Mouse (Mus musculus) erythroblast, adult 5-6 weeks (primary cell): ENCODE data around the gene Smarcc2. TPM values are rescaled to one million over a fixed set of nuclear protein-coding genes. Genes with fewer than 3 reads are reported as not detected.

Experiments used
- ATAC-seq: replicated peaks from 2 replicates; pipeline ENCODE4 v1.8.0; 2016; ENCODE audit warnings: moderate number of reproducible peaks, mild to moderate bottlenecking, moderate TSS enrichment, inconsistent platforms; ENCODE audit not compliant: poor library complexity, low FRiP score, severe bottlenecking
- total RNA-seq, 2 experiments: library from RNA; stranded (forward) in 1 of 2; stranded (reverse) in 1 of 2; fragments of 150-400 nt in 1 of 2; fragments of 200-764, 138-1000 nt in 1 of 2; gene quantifications; 2 replicates each; pipeline versions ENCODE4 v1.2.3 to v1.2.4; 2015 to 2017; ENCODE audit warnings: low replicate concordance in 2 of 2

The Smarcc2 gene
- total RNA-seq (2015; ENCODE audit: low replicate concordance) = 22.1 and 31.6 TPM in 2 replicates
- 29.0 and 34.7 TPM in 2 replicates for total RNA-seq (2017; ENCODE audit: low replicate concordance)

- ATAC-seq = peak; percentile 66
Measured at GRCm38 (mm10) chr10:128458719-128459408, at the start of gene Smarcc2. Smarcc2 (plus strand) TSS chr10:128459248.

- ATAC-seq = peak; percentile 89
Measured at GRCm38 (mm10) chr10:128409692-128410559, 49.1 kb upstream of the Smarcc2 start.

DNA sequence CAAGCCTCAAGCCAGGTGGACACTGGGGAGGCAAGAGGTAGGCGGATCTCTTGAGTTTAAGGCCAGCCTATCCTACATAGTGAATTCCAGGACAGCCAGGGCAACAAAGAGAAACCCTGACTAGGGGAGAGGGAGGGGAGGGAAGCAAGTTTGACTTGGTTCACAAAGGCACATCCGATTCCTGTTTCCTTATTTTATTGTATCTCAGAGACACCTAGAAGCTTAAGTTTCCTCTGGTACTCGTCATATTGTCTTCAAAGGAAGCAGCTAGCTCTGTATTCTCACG, 48.5 kb upstream of the Smarcc2 start:
- no peak for ATAC-seq

- peak; percentile 82 for ATAC-seq
Measured at GRCm38 (mm10) chr10:128411211-128412054, 47.6 kb upstream of the Smarcc2 start, which contains the start of the genes Nabp2 and Rnf41. Nabp2 (minus strand) TSS chr10:128411492. Rnf41 (plus strand) TSS chr10:128411657.

DNA sequence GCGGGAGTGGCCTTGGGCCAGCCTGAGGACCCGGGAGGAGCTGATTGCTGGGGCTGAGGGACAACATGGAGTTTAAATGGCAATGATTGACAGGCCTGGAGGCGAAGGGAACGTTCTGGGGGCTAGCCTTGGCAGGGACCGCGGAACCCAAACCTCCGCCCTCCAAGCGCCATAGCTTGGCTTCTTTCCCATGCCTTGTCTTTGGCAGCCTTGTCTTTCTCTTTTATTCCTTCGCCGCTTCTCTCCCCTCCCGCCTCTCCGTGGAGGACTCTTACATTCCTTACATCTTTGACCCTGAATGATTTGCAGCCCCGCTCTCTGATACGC, 47.0 kb upstream of the Smarcc2 start:
- ATAC-seq = no peak

GRCm38 (mm10) chr10:128412558-128412957, 46.5 kb upstream of the Smarcc2 start:
- no peak for ATAC-seq

- ATAC-seq = no peak
Measured at GRCm38 (mm10) chr10:128413076-128413475, 46.0 kb upstream of the Smarcc2 start.

DNA sequence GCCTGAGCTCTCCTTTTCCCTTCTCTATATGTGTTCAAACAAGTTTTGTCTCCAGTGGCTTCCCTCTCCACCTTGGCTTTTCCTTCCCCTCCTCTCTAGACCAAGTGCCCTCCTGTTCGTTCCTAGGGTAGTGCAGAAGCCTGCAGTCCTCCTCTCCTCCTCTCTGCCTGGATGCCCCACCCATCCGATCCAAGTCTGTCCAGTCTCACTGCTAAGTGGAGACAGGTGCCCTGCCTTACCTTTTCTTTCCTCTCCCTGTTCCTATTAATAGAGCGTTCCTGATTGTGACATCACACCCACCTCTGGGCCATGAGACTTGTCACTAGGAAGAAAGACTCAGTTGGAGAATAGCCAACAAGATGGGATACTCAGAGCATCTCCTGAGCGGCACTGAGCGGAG, 44.2 kb upstream of the Smarcc2 start:
- no peak for ATAC-seq

GRCm38 (mm10) chr10:128422426-128422825, 36.6 kb upstream of the Smarcc2 start:
- no peak for ATAC-seq

DNA sequence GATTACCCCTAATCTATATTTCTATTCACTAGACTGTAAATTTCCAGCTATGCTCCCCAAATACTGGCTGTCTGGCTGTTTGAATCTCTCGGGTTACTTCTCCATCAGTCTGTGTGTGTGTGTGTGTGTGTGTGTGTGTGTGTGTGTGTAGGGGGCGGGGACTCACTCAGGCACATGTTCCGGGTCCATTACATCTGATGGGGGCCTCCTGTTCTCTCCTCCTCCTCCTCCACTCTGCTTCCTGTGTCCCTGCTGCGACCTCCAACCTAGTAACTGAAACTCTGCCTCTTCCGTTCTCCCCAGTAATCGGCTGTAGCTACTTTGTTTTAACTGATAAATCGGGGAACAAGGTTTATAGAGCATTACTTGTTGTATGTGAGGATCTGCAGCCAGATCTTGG, 34.4 kb upstream of the Smarcc2 start:
- no peak for ATAC-seq

DNA sequence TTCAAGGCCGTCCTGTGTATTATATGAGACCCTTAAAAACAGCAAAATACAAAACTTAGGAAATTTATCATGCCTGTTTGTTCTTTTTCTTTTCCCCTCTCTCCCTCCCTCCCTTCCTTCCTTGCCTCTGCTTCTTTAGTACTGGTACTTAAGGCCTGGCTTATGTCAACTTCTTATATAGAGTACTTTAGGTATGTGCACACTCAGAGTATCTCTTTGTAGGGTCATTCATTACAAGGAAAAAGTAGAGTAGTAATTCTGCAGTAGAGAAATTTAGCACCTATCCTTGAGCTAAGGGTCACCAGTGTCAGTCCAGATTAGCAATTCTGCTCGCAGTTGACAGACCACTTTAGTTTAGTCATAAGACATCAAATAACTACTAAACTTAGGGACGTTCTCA, 33.8 kb upstream of the Smarcc2 start:
- no peak for ATAC-seq

DNA sequence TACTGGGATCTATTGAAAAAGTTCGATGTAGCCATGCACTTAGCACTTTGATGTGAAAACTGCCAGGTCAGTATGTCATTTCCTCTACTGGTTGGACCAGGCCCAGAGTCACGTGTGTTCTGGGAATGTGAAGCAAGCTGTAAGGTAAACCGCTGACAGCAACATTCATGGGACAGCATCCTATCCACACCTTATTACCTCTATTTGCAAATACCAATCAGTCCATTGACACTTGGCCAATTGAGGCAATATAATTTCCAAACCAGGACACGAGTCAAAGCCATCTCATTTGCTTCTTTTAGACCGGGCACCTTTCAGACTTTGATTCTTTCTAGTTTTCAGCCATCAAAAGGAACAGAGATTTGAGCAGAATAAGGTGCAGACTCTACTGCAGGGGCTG, 30.0 kb upstream of the Smarcc2 start:
- no peak for ATAC-seq

DNA sequence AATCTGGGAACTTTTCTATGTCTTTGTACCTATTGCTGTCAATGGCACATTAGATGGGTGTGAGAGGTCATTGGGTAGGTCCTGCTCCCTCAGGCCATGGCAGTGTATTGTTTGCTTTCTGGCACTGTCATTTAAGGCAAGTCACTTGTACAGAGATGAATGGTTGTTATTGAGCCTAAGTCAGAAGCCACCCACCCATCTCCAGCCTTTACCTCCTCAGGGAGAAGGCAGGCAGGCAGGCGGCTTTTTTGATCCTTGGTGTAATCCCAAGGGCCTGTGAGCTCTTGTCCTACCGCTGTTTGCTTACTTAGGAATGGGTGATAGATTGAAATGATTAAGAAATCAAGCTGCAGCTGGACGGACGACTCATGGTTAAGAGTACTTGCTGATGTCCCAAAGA, 29.6 kb upstream of the Smarcc2 start:
- no peak for ATAC-seq

DNA sequence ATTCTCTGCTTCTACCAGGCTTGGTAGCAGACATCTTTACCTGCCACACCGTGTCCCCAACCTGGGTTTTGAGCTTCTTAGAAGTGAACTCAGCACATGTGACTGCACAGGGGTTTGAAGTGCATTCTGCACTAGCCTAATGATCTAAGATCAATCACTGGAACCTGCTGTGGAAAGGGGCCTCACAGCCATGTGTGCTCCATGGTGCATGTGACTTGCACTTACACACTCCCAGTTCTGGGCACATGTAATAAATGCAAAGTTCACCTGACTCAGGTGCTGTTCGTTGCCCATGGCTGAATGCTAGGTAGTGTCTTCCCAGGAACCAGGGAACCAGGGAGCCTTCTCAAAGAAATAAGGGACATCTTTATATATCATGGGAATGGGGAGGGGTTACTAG, 25.6 kb upstream of the Smarcc2 start:
- no peak for ATAC-seq

DNA sequence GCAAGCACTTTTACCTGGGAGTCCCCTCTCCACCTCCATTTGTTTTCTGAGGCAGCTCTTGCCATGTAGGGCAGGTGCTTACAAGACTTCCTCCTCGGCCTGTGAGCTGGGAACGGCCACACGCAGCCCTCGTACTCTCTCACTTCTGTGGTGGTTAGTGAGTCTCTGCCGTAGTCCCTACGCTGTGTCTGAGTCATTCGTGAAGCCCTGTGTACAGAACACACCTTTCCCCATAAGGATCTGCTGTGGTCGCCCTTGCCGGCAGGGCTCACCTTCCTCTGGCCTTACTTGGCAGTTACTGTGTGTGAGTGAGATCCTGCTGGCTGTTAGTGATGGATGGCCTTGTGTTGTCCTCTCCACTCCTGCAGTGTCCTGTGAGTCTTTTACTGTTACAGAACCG, 24.4 kb upstream of the Smarcc2 start:
- ATAC-seq = no peak

DNA sequence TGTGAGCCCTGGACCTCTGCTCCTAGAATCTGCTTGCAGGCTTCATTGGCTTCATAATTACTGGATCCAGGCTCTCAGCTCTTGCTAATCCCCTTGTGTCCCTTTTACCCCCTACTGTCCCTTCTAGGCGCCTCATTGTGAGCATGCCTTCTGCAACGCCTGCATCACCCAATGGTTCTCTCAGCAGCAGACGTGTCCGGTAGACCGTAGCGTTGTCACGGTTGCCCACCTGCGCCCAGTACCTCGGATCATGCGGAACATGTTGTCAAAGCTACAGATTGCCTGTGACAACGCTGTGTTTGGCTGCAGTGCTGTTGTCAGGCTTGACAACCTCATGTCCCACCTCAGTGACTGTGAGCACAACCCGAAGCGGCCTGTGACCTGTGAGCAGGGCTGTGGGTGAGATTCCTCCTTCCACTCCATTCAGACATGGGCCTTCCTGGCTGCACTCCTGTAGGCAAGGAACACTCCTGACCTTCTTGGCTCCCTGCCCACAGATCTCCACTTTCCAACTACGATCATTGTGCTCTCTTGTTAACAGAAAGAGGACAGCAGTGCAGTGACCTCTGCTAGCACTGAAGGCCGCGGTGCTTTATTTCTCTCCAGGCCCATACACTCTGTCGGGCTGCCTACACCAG, 23.7 kb upstream of the Smarcc2 start:
- ATAC-seq = no peak

DNA sequence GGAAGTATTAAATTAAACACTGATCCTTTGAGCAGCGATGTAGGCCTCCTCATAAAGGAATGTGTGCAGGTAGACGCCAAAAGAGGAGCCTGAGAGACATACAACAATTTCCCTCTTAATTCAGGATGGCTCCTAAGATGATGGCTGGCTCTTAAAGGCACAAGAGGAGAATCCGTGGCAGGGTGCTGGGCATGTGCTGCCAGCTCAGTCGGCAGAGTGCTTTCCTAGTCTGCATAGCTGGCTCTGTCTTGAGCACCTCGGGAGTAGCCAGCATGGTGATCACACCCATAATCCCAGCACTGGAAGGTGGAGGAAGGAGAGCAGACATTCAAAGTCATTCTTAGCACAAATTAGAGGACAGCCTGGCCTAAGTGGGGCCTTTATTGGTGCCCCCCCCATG, 23.2 kb upstream of the Smarcc2 start:
- no peak for ATAC-seq

- no peak for ATAC-seq
Measured at GRCm38 (mm10) chr10:128436376-128436775, 22.7 kb upstream of the Smarcc2 start.

DNA sequence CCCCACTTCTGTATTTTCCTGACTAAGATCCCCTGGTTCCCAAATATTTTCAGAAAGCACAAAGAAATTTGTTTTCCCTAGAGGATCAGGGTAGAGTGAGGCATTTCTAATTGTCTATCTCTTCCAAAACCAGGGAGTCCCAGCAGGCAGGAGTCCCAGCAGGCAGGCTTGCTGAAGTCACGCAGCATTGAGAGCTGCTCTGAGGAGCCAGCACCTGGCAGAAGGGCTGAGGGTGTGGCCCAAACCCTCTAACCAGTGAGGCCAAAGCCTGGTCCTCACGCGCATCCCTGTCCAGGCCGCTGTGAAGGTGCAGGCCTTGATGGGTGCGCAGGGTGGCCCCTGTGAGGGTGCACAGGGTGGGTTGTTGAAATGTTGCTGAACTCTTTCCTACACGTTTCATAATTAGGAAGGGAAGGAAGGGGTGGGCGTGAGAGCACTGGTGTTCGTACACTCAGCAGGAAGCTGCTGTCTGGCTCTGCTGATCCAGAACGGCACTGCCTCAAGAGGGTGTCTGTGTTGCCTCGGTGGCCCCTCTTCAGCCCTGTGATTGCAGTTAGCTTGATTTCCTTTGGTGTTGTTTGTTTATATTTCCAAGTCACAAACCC, 20.3 kb upstream of the Smarcc2 start:
- ATAC-seq = no peak

DNA sequence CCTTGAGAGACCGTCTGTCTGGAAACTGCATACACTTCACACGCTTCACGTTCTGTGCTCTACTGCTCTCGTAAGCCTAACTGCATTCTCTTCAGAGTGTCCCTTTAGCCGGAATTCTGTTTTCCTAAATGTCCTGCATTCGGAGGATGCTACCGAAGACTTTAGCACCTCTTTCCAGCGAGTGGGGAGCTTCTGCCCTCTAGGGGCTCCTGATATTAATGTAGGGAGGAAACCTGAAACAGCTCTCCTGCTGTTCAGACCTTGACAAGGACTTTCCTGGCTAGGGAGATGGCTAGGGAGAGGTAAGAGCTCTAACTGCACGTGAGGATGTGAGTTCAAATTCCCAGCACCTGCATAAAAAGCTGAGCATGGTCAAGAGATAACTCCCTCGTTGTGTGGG, 18.6 kb upstream of the Smarcc2 start:
- no peak for ATAC-seq
